Mouse (Mus musculus): ENCODE measurements around the gene Vac14. TPM values are rescaled to one million over a fixed set of nuclear protein-coding genes. Genes with fewer than 3 reads are reported as not detected.

Gene Vac14
- total RNA-seq, 1 experiment, result 33.1 TPM

GRCm38 (mm10) chr8:110654075-110655060 lies 36.0 kb downstream of the Vac14 start:
- TF ChIP-seq CHD2 (IDR thresholded peaks at IDR 0.05; ENCODE audit: low read depth, low read length) (no peak), ZC3H11A (IDR thresholded peaks at IDR 0.05; ENCODE audit: borderline replicate concordance, low read depth, low read length) (no peak), ZNF384 (IDR thresholded peaks at IDR 0.05; ENCODE audit: low read depth, low read length) (no peak), MAFK (IDR thresholded peaks at IDR 0.05; ENCODE audit: insufficient read depth, low read depth, low read length) (no peak), HCFC1 (IDR thresholded peaks at IDR 0.05; ENCODE audit: borderline replicate concordance, insufficient read depth, low read length) (no peak)
- in situ Hi-C loops (cut with MboI; ENCODE audit: low sequenced_read_pairs in 2 of 2, unreplicated experiment in 2 of 2), result no loop called here
- peaks cover 60% of the 10 kb centered on the region for H3K36me3 ChIP-seq (ENCODE audit: control insufficient read depth, insufficient read depth, low read length, poor library complexity, severe bottlenecking)
- H3K4me1 ChIP-seq (ENCODE audit: control insufficient read depth in 2 of 2, insufficient read depth in 2 of 2, low read length in 2 of 2, poor library complexity in 1 of 2), result no peaks in the 10 kb centered on the region
- no peaks in the 10 kb centered on the region for H3K9me3 ChIP-seq (ENCODE audit: control insufficient read depth, insufficient read depth, low read depth, low read length)
- no peak overlapping the region for H3K9ac ChIP-seq (ENCODE audit: insufficient read depth, low read depth, low read length, poor library complexity, severe bottlenecking)
- no peak overlapping the region for H3K27ac ChIP-seq (ENCODE audit: insufficient read depth, low read depth, low read length, poor library complexity, severe bottlenecking)
- no peak for DNase-seq (ENCODE audit: low read depth, low spot score)
- H3K4me3 ChIP-seq (ENCODE audit: insufficient read depth in 1 of 2, low read depth in 1 of 2, low read length in 2 of 2, poor library complexity in 1 of 2, severe bottlenecking in 1 of 2), result no peak overlapping the region

DNA sequence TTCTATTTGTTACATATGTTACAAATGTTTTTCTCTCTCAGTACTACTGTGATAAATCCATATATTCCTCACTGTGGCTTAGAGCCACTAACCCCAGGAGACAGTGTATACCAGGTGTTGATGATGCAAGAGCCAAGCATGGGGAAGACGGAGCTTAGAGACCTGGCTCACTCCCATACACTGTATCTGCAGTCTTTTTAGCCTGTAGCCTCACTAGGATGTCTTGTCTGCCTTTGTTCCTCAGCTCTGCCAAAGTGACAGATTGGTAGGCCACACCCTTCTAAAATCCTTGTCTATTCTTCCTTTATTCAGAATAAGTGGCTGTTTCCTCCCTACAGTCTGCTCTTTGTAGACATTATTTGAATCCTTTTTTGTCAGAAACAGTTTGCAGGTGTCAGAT lies 37.4 kb downstream of the Vac14 start:
- in situ Hi-C loops (cut with MboI; ENCODE audit: low sequenced_read_pairs in 2 of 2, unreplicated experiment in 2 of 2), result no loop called here
- H3K4me1 ChIP-seq (ENCODE audit: control insufficient read depth in 2 of 2, insufficient read depth in 2 of 2, low read length in 2 of 2, poor library complexity in 1 of 2), result no peaks in the 10 kb centered on the region
- H3K27ac ChIP-seq (ENCODE audit: insufficient read depth, low read depth, low read length, poor library complexity, severe bottlenecking), result no peak overlapping the region
- TF ChIP-seq ZNF384 (IDR thresholded peaks at IDR 0.05; ENCODE audit: low read depth, low read length), result no peak
- no peak for TF ChIP-seq CHD2 (IDR thresholded peaks at IDR 0.05; ENCODE audit: low read depth, low read length)
- TF ChIP-seq ZC3H11A (IDR thresholded peaks at IDR 0.05; ENCODE audit: borderline replicate concordance, low read depth, low read length), result no peak
- TF ChIP-seq HCFC1 (IDR thresholded peaks at IDR 0.05; ENCODE audit: borderline replicate concordance, insufficient read depth, low read length), result no peak
- no peak for TF ChIP-seq MAFK (IDR thresholded peaks at IDR 0.05; ENCODE audit: insufficient read depth, low read depth, low read length)
- H3K9me3 ChIP-seq (ENCODE audit: control insufficient read depth, insufficient read depth, low read depth, low read length), result no peaks in the 10 kb centered on the region
- no peak overlapping the region for H3K4me3 ChIP-seq (ENCODE audit: insufficient read depth in 1 of 2, low read depth in 1 of 2, low read length in 2 of 2, poor library complexity in 1 of 2, severe bottlenecking in 1 of 2)
- H3K9ac ChIP-seq (ENCODE audit: insufficient read depth, low read depth, low read length, poor library complexity, severe bottlenecking), result no peak overlapping the region
- peaks cover 51% of the 10 kb centered on the region for H3K36me3 ChIP-seq (ENCODE audit: control insufficient read depth, insufficient read depth, low read length, poor library complexity, severe bottlenecking)
- no peak for DNase-seq (ENCODE audit: low read depth, low spot score)

DNA sequence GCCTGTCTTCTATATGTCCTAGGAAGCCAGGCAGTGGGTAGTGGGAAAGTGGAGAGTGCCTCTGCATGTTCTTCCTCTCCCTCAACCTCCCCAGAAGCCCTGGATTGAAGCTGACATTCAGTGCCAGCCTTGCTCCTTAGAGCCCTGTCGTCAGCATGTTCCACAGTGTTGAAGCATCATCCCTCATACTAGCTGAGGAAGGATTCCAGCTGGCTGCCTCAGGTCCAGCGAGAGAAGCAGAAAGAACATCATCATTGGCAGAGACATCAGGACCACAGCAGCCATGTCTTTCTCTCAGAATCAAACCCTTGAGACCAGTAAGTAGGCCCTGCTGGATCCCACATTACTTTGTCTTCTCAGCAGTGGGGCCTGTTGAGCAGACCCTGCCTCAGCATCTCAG lies 39.3 kb downstream of the Vac14 start:
- Histone ChIP-seq H3K27ac (ENCODE audit: insufficient read depth, low read depth, low read length, poor library complexity, severe bottlenecking) (no peak overlapping the region), H3K9me3 (ENCODE audit: control insufficient read depth, insufficient read depth, low read depth, low read length) (no peaks in the 10 kb centered on the region), H3K36me3 (ENCODE audit: control insufficient read depth, insufficient read depth, low read length, poor library complexity, severe bottlenecking) (peaks cover 48% of the 10 kb centered on the region), H3K9ac (ENCODE audit: insufficient read depth, low read depth, low read length, poor library complexity, severe bottlenecking) (no peak overlapping the region), H3K4me1 (ENCODE audit: control insufficient read depth in 2 of 2, insufficient read depth in 2 of 2, low read length in 2 of 2, poor library complexity in 1 of 2) (no peaks in the 10 kb centered on the region), H3K4me3 (ENCODE audit: insufficient read depth in 1 of 2, low read depth in 1 of 2, low read length in 2 of 2, poor library complexity in 1 of 2, severe bottlenecking in 1 of 2) (no peak overlapping the region)
- DNase-seq (ENCODE audit: low read depth, low spot score), result no peak
- TF ChIP-seq CHD2 (IDR thresholded peaks at IDR 0.05; ENCODE audit: low read depth, low read length), result no peak
- TF ChIP-seq MAFK (IDR thresholded peaks at IDR 0.05; ENCODE audit: insufficient read depth, low read depth, low read length), result no peak
- TF ChIP-seq HCFC1 (IDR thresholded peaks at IDR 0.05; ENCODE audit: borderline replicate concordance, insufficient read depth, low read length), result no peak
- no peak for TF ChIP-seq ZNF384 (IDR thresholded peaks at IDR 0.05; ENCODE audit: low read depth, low read length)
- no peak for TF ChIP-seq ZC3H11A (IDR thresholded peaks at IDR 0.05; ENCODE audit: borderline replicate concordance, low read depth, low read length)
- in situ Hi-C loops (cut with MboI; ENCODE audit: low sequenced_read_pairs in 2 of 2, unreplicated experiment in 2 of 2), result no loop called here

DNA sequence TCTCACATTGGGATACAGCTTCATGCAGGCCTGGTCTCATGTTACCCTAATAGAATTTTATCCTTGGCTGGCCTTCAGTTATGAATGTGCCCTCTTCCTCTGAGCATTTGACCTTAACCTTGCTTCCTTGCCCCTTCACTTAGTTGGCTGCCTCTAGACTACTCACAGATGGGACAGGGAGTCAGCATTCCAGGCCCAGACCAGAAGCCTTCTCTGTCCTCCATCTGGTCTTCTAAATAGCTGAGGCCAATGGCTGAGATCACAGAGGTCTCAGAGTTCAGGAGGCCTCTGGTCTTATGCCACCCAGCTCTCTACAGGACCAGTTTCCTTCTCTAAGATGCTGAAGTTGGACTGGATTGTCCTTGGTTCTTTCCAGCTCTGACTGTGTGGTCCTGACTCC lies 41.7 kb downstream of the Vac14 start:
- no peak for DNase-seq (ENCODE audit: low read depth, low spot score)
- Histone ChIP-seq H3K9me3 (ENCODE audit: control insufficient read depth, insufficient read depth, low read depth, low read length) (no peaks in the 10 kb centered on the region), H3K4me3 (ENCODE audit: insufficient read depth in 1 of 2, low read depth in 1 of 2, low read length in 2 of 2, poor library complexity in 1 of 2, severe bottlenecking in 1 of 2) (no peak overlapping the region), H3K27ac (ENCODE audit: insufficient read depth, low read depth, low read length, poor library complexity, severe bottlenecking) (no peak overlapping the region), H3K9ac (ENCODE audit: insufficient read depth, low read depth, low read length, poor library complexity, severe bottlenecking) (no peak overlapping the region), H3K4me1 (ENCODE audit: control insufficient read depth in 2 of 2, insufficient read depth in 2 of 2, low read length in 2 of 2, poor library complexity in 1 of 2) (no peaks in the 10 kb centered on the region), H3K36me3 (ENCODE audit: control insufficient read depth, insufficient read depth, low read length, poor library complexity, severe bottlenecking) (peaks cover 37% of the 10 kb centered on the region)
- no peak for TF ChIP-seq HCFC1 (IDR thresholded peaks at IDR 0.05; ENCODE audit: borderline replicate concordance, insufficient read depth, low read length)
- no peak for TF ChIP-seq ZNF384 (IDR thresholded peaks at IDR 0.05; ENCODE audit: low read depth, low read length)
- no peak for TF ChIP-seq CHD2 (IDR thresholded peaks at IDR 0.05; ENCODE audit: low read depth, low read length)
- TF ChIP-seq MAFK (IDR thresholded peaks at IDR 0.05; ENCODE audit: insufficient read depth, low read depth, low read length), result no peak
- no peak for TF ChIP-seq ZC3H11A (IDR thresholded peaks at IDR 0.05; ENCODE audit: borderline replicate concordance, low read depth, low read length)
- in situ Hi-C loops (cut with MboI; ENCODE audit: low sequenced_read_pairs in 2 of 2, unreplicated experiment in 2 of 2), result no loop called here
